Mouse (Mus musculus) left cerebral cortex, postnatal 25 days (tissue): ENCODE data around the gene Negr1. TPM values are rescaled to one million over a fixed set of nuclear protein-coding genes. Genes with fewer than 3 reads are reported as not detected.
A peak's percentile ranks its signal among the peaks of the same experiment; 100 is the strongest.
"Not testable (repeated sequence)": the region's sequence is repeated elsewhere in the genome, so short reads cannot be mapped to it uniquely, and the experiment has no call there.

Experiments
- DNase-seq, 2 experiments: peaks; one replicate each; pipeline ENCODE4 v3.0.0; 2022; ENCODE audit warnings: low spot score in 2 of 2, mixed read lengths in 1 of 2
- intact Hi-C: fragments of 180-260 bp; cut with DNase I; formaldehyde crosslinking; loops from one replicate; pipeline ENCODE4 v1.15.1; 2025
- total RNA-seq, 2 experiments: library from RNA; stranded (reverse); gene quantifications; 2 replicates each; pipeline ENCODE4 v1.2.3; 2021

The Negr1 gene
- total RNA-seq, 2 experiments from 2014 or later, result 235 to 242 TPM

- peak in 1 of 2 experiments; percentile 58 for DNase-seq
- intact Hi-C loops, result no loop called here
Observed at GRCm38 (mm10) chr3:156952970-156953369, 391.4 kb downstream of the Negr1 start.

GRCm38 (mm10) chr3:156955094-156955493 is 393.5 kb downstream of the Negr1 start:
- no peak for DNase-seq
- intact Hi-C loops, result no loop called here

- intact Hi-C loops, result no loop called here
- peak; percentile 37 to 75 for DNase-seq
Observed at GRCm38 (mm10) chr3:156958640-156959039, 397.0 kb downstream of the Negr1 start.

- no peak for DNase-seq
- intact Hi-C loops, result no loop called here
Observed at GRCm38 (mm10) chr3:156968764-156969163, 407.2 kb downstream of the Negr1 start.

- intact Hi-C loops, result no loop called here
- DNase-seq, result no peak
Observed at GRCm38 (mm10) chr3:156971104-156971503, 409.5 kb downstream of the Negr1 start.

- no peak for DNase-seq
- intact Hi-C loops, result no loop called here
Observed at GRCm38 (mm10) chr3:156976816-156977215, 415.2 kb downstream of the Negr1 start.

- DNase-seq, result no peak
- intact Hi-C loops, result no loop called here
Observed at GRCm38 (mm10) chr3:156980042-156980716, 418.6 kb downstream of the Negr1 start.

- intact Hi-C loops, result no loop called here
- DNase-seq, result no peak
Observed at GRCm38 (mm10) chr3:156982102-156982501, 420.5 kb downstream of the Negr1 start.

GRCm38 (mm10) chr3:156987113-156987512 is 425.5 kb downstream of the Negr1 start:
- intact Hi-C loops, result no loop called here
- DNase-seq, result no peak

GRCm38 (mm10) chr3:156992171-156992570 is 430.6 kb downstream of the Negr1 start:
- intact Hi-C loops, result no loop called here

GRCm38 (mm10) chr3:156992811-156993210 is 431.2 kb downstream of the Negr1 start:
- DNase-seq, result peak; percentile 28 to 78
- intact Hi-C loops, result no loop called here

More at GRCm38 (mm10) chr3:156992171-156992570, 430.6 kb downstream of the Negr1 start:
- DNase-seq, result no peak

GRCm38 (mm10) chr3:156999177-156999808 is 437.7 kb downstream of the Negr1 start:
- peak; percentile 32 to 80 for DNase-seq
- intact Hi-C loops, result no loop called here

- intact Hi-C loops, result no loop called here
- DNase-seq, result no peak
Observed at GRCm38 (mm10) chr3:157021632-157022031, 460.0 kb downstream of the Negr1 start.

- intact Hi-C loops, result no loop called here
- peak in 1 of 2 experiments; percentile 18 for DNase-seq
Observed at GRCm38 (mm10) chr3:157024580-157024979, 463.0 kb downstream of the Negr1 start.

- DNase-seq, result no peak
- intact Hi-C loops, result no loop called here
Observed at GRCm38 (mm10) chr3:157031513-157032142, 470.0 kb downstream of the Negr1 start.

- DNase-seq, result no peak
- intact Hi-C loops, result no loop called here
Observed at GRCm38 (mm10) chr3:157036016-157036415, 474.4 kb downstream of the Negr1 start.

- intact Hi-C loops, result no loop called here
- DNase-seq, result no peak
Observed at GRCm38 (mm10) chr3:157036568-157036967, 475.0 kb downstream of the Negr1 start.

- intact Hi-C loops, result no loop called here
- DNase-seq, result peak; percentile 51 to 87
Observed at GRCm38 (mm10) chr3:157040619-157041018, 479.0 kb downstream of the Negr1 start.

GRCm38 (mm10) chr3:157044565-157044964 is 483.0 kb downstream of the Negr1 start:
- DNase-seq, result no peak
- intact Hi-C loops, result no loop called here

- DNase-seq, intact Hi-C loops: not testable (repeated sequence)
Observed at GRCm38 (mm10) chr3:157064438-157064837, 502.8 kb downstream of the Negr1 start.

- intact Hi-C loops, result no loop called here
- no peak for DNase-seq
Observed at GRCm38 (mm10) chr3:157066331-157066730, 504.7 kb downstream of the Negr1 start.
